Mouse (Mus musculus) embryonic facial prominence, embryonic 10.5 days (tissue): ENCODE measurements around the gene Clec1b. TPM values are rescaled to one million over a fixed set of nuclear protein-coding genes. Genes with fewer than 3 reads are reported as not detected.

Experiments used
- DNase-seq: peaks from one replicate; pipeline ENCODE4 v3.0.0-alpha.2; 2017; ENCODE audit warnings: low spot score
- H3K27ac ChIP-seq: fragments of 300-500 bp; sonication (generic); replicated peaks from 2 replicates; pipeline ENCODE4 v1.5.1; 2016; ENCODE audit warnings: mild to moderate bottlenecking
- H3K27me3 ChIP-seq: fragments of 300-500 bp; sonication (generic); replicated peaks from 2 replicates; pipeline ENCODE4 v1.6.1; 2016; ENCODE audit warnings: low read depth, mild to moderate bottlenecking; ENCODE audit not compliant: poor library complexity, severe bottlenecking
- H3K36me3 ChIP-seq: fragments of 300-500 bp; sonication (generic); replicated peaks from 2 replicates; pipeline ENCODE4 v1.6.1; 2016; ENCODE audit warnings: mild to moderate bottlenecking, moderate library complexity
- H3K4me1 ChIP-seq: fragments of 300-500 bp; sonication (generic); 2 replicates; pipeline ENCODE4 v1.6.1; 2016
- H3K4me3 ChIP-seq: fragments of 300-500 bp; sonication (generic); 2 replicates; pipeline ENCODE4 v1.5.1; 2016; ENCODE audit warnings: mild to moderate bottlenecking, moderate library complexity
- H3K9me3 ChIP-seq: fragments of 300-500 bp; sonication (generic); 2 replicates; pipeline ENCODE4 v1.6.1; 2016; ENCODE audit warnings: mild to moderate bottlenecking
- WGBS: fragments of 180-500 bp; shearing (Covaris S2); methylation state at CpG from one replicate; pipeline ENCODE4 v1.1.7; 2016; 5-methylcytosine and 5-hydroxymethylcytosine counted together
- polyA plus RNA-seq: library from polyadenylated mRNA; unstranded; fragments of >200 nt; fragmentation: Nextera tagmentation; extraction: Ambion mirVana; gene quantifications from 2 replicates; pipeline ENCODE4 v1.2.1, GENCODE M21; 2016

Clec1b gene
- polyA plus RNA-seq, 1 experiment from 2014 or later: 12.7 TPM

DNA sequence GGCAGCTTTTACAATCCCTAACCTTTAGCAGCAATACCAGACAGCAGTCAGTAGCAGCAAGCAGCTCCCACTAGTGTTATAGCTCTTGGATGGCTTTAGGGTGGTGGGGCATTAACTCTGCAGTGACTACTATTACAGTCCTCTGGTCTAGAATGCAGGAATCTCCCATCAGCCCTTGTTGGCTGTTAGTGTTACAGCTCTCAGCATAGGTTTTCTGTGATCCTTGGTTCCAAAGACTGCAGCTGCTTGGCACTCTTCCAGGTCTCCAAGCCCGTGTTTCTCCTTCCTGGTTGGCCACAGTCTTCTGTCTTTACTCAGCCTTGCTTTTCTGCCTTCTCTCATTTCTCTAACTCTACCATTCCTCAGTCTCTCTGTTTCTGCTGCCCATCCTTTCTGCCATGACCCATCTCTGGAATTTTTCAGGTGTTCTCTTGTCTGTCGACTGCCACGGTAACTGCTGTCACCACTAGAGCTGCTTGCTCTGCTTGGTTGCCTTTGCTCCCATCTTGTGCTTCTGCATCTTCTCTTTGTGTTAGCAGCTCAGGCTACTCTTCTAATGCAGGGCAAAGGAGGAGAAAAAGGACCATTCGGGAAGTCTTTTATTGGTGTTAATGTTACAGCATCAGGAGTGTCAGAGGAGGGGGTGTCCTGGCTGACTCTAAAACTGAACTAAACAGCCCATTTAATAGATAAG lies 26.1 kb downstream of the Clec1b start:
- H3K4me3 ChIP-seq: no peak overlapping the region
- no peak overlapping the region for H3K27ac ChIP-seq
- H3K27me3 ChIP-seq: no peaks in the 10 kb centered on the region
- 82% methylated on average over 4 of the region's 4 CpGs for WGBS
- H3K4me1 ChIP-seq: no peaks in the 10 kb centered on the region
- H3K9me3 ChIP-seq: no peaks in the 10 kb centered on the region
- no peak for DNase-seq
- no peaks in the 10 kb centered on the region for H3K36me3 ChIP-seq

- DNase-seq: peak; percentile 73
- no peaks in the 10 kb centered on the region for H3K4me1 ChIP-seq
- no peaks in the 10 kb centered on the region for H3K27me3 ChIP-seq
- H3K9me3 ChIP-seq: no peaks in the 10 kb centered on the region
- WGBS: 12% methylated on average over 1 of the region's 1 CpGs
- no peak overlapping the region for H3K4me3 ChIP-seq
- H3K27ac ChIP-seq: no peak overlapping the region
- H3K36me3 ChIP-seq: no peaks in the 10 kb centered on the region
Measured at GRCm38 (mm10) chr6:129423734-129424072, 26.6 kb downstream of the Clec1b start.

GRCm38 (mm10) chr6:129425217-129425616 lies 28.1 kb downstream of the Clec1b start:
- Histone ChIP-seq H3K4me1 (no peaks in the 10 kb centered on the region), H3K4me3 (no peak overlapping the region), H3K9me3 (no peaks in the 10 kb centered on the region), H3K36me3 (no peaks in the 10 kb centered on the region), H3K27me3 (no peaks in the 10 kb centered on the region), H3K27ac (no peak overlapping the region)
- 78% methylated on average over 5 of the region's 5 CpGs for WGBS
- DNase-seq: no peak

- Histone ChIP-seq H3K9me3 (no peaks in the 10 kb centered on the region), H3K27ac (no peak overlapping the region), H3K4me3 (no peak overlapping the region), H3K36me3 (no peaks in the 10 kb centered on the region), H3K4me1 (no peaks in the 10 kb centered on the region), H3K27me3 (no peaks in the 10 kb centered on the region)
- DNase-seq: no peak
- WGBS: 33% methylated on average over 5 of the region's 5 CpGs
Measured at GRCm38 (mm10) chr6:129425812-129426211, 28.7 kb downstream of the Clec1b start.

GRCm38 (mm10) chr6:129427281-129427680 lies 30.2 kb downstream of the Clec1b start:
- H3K36me3 ChIP-seq: no peaks in the 10 kb centered on the region
- H3K4me1 ChIP-seq: no peaks in the 10 kb centered on the region
- WGBS: 83% methylated on average over 4 of the region's 4 CpGs
- H3K27me3 ChIP-seq: no peaks in the 10 kb centered on the region
- H3K9me3 ChIP-seq: no peaks in the 10 kb centered on the region
- no peak for DNase-seq
- H3K4me3 ChIP-seq: no peak overlapping the region
- no peak overlapping the region for H3K27ac ChIP-seq

DNA sequence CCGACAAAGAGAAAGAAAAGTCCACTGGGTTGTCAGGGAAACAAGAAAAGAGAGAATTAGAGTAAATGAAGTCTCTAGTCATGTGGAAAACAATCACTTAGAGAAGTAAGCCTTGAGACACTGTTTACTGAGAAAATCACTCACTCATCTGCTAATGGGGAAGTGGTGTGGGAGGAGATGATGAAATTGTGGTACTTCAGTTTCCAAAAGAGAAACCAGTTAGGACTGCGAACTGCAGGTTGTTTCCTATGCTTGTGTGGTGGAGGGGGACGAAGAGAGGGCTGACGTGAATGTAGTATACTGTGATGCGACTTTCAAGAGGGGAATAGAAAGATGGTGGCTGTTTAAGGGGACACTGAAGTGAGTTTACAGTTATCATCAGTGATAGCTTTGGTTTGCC lies 37.1 kb downstream of the Clec1b start:
- no peak overlapping the region for H3K27ac ChIP-seq
- 78% methylated on average over 5 of the region's 5 CpGs for WGBS
- H3K4me3 ChIP-seq: no peak overlapping the region
- H3K4me1 ChIP-seq: no peaks in the 10 kb centered on the region
- no peaks in the 10 kb centered on the region for H3K27me3 ChIP-seq
- no peaks in the 10 kb centered on the region for H3K9me3 ChIP-seq
- DNase-seq: no peak
- no peaks in the 10 kb centered on the region for H3K36me3 ChIP-seq

DNA sequence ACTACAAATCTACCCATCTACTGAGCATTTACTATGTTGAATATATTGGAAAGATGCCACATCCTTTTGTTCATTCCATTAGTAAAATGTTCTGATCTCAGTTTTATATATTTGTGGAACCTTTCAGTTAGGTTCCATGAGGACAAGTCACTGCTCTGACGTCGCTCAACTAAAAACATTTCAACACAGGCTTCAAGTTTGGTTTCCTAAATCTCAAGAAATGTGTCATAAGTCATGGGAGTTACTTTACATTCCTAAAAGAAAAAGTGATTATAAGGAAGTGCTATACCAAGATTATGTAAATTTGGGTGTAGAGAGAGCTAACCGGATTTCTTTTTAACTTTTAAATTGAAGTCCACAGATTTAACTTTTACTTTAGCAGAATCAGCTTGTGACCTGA lies 38.9 kb downstream of the Clec1b start:
- DNase-seq: no peak
- H3K27ac ChIP-seq: no peak overlapping the region
- WGBS: 88% methylated on average over 3 of the region's 3 CpGs
- H3K4me3 ChIP-seq: no peak overlapping the region
- no peaks in the 10 kb centered on the region for H3K9me3 ChIP-seq
- H3K4me1 ChIP-seq: no peaks in the 10 kb centered on the region
- H3K36me3 ChIP-seq: no peaks in the 10 kb centered on the region
- no peaks in the 10 kb centered on the region for H3K27me3 ChIP-seq

DNA sequence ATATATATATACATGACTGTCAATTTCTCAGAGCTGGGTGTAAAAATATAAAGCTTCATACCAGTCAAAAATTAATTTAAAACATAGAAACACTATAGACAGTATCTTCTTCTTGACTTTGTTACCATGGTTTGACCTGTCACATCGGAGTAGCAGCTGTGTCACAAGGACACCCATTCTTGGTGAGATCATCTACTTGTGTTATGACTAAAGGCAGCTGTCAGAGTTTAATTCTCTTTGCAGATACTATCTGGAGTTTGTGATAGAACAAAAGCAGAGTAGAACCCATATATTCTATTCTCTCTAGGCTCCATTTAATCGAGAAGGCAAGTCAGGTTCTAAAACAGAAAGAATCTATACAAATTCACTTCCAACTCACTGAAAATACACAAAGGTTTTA lies 40.9 kb downstream of the Clec1b start:
- DNase-seq: no peak
- no peaks in the 10 kb centered on the region for H3K4me1 ChIP-seq

GRCm38 (mm10) chr6:129449743-129450142 lies 52.6 kb downstream of the Clec1b start:
- Histone ChIP-seq H3K4me1 (peaks cover 3% of the 10 kb centered on the region; the same call in 1 of the 2 replicates), H3K36me3 (no peaks in the 10 kb centered on the region), H3K9me3 (no peaks in the 10 kb centered on the region), H3K4me3 (no peak overlapping the region), H3K27ac (no peak overlapping the region), H3K27me3 (no peaks in the 10 kb centered on the region)
- WGBS: 70% methylated on average over 6 of the region's 6 CpGs
- no peak for DNase-seq

More for the DNA sequence above, 40.9 kb downstream of the Clec1b start:
- Histone ChIP-seq H3K4me3 (no peak overlapping the region), H3K36me3 (no peaks in the 10 kb centered on the region), H3K27me3 (no peaks in the 10 kb centered on the region), H3K9me3 (no peaks in the 10 kb centered on the region), H3K27ac (no peak overlapping the region)
- WGBS: 91% methylated on average over 2 of the region's 2 CpGs

- Histone ChIP-seq H3K36me3 (no peaks in the 10 kb centered on the region), H3K27me3 (no peaks in the 10 kb centered on the region), H3K9me3 (no peaks in the 10 kb centered on the region), H3K4me1 (peaks cover 3% of the 10 kb centered on the region; the same call in 1 of the 2 replicates), H3K4me3 (no peak within 1 kb of the TSS), H3K27ac (no peak within 1 kb of the TSS)
- 64% methylated on average over 13 of the region's 13 CpGs for WGBS
- peak; percentile 14 for DNase-seq
Measured at GRCm38 (mm10) chr6:129451411-129452039, 54.4 kb downstream of the Clec1b start, which contains the start of gene Clec1a. Gene Clec1a (minus strand): TSS chr6:129452000.

Other genes with a start within 250 kb of the Clec1b start
- gene Clec2d, start 216.7 kb upstream of the Clec1b start, polyA plus RNA-seq: not detected in 2 replicates
- gene Cd69, start 121.9 kb upstream of the Clec1b start, polyA plus RNA-seq: not detected in 2 replicates
- gene 4922502D21Rik, start 65.5 kb upstream of the Clec1b start, polyA plus RNA-seq: not detected in 2 replicates
- gene Clec12a, start 54.6 kb upstream of the Clec1b start, polyA plus RNA-seq: 0.35 and 0.40 TPM in 2 replicates
- not detected in 2 replicates for gene Clec12b, start 11.4 kb upstream of the Clec1b start, polyA plus RNA-seq
- 0.19 and 0.50 TPM in 2 replicates for gene Clec9a, start 11.6 kb downstream of the Clec1b start, polyA plus RNA-seq
- gene Clec1a, start 54.7 kb downstream of the Clec1b start, polyA plus RNA-seq: 0.82 and 0.89 TPM in 2 replicates
- gene Olr1, start 109.9 kb downstream of the Clec1b start, polyA plus RNA-seq: 0.06 TPM in 1 of 2 replicates, not detected in the other
- gene Tmem52b, start 115.3 kb downstream of the Clec1b start, polyA plus RNA-seq: not detected in 2 replicates
- gene Gabarapl1, start 135.9 kb downstream of the Clec1b start, polyA plus RNA-seq: 44.9 and 46.5 TPM in 2 replicates
- not detected in 2 replicates for gene Klre1, start 180.6 kb downstream of the Clec1b start, polyA plus RNA-seq
- gene Klrd1, start 194.5 kb downstream of the Clec1b start, polyA plus RNA-seq: not detected in 2 replicates
- gene Klrk1, start 226.6 kb downstream of the Clec1b start, polyA plus RNA-seq: 0.04 and 0.13 TPM in 2 replicates
- not detected in 2 replicates for gene Klrc3, start 246.0 kb downstream of the Clec1b start, polyA plus RNA-seq